In the genomic region with DNA sequence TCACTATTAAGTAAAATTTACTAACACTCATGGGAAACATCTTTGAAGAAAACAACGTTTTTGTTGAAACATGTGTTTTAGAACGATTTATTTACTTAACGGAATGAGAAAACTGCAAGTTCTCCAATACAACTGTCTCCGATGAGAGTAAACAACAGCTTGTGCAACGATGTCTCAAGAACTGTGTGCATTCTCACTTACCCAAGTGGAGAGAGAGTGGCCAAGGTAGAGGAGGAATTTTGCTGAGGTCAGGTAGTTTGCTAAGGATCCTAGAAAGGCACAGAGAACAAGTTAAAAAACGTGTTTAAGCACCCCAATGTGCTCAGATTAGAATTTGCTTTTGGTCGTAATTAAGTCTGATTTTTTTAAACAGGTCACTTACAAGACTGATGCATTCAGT, we compare ENCODE assay signal across 11 mouse cellular contexts. TPM values are rescaled to one million over a fixed set of nuclear protein-coding genes. Genes with fewer than 3 reads are reported as not detected.
DNase-seq lines count a peak whose midpoint lies in the region; ATAC-seq and TF ChIP-seq lines count a peak whose summit lies in the region.
"Had no signal": no experiment of that assay in that cellular context is flagged by ENCODE, and none has a peak within 500 bp of the region (broad histone marks: within the 10 kb centered on the region; RNA-seq: fewer than 3 reads in every experiment).

No protein-coding gene starts in this region.

- intact Hi-C loops in left cerebral cortex, adult 2 months (cut with DNase I): no loop called here
- intact Hi-C loops in left cerebral cortex, postnatal 14 days (cut with DNase I): no loop called here

- peak overlapping the region; percentile 87 for H3K4me2 ChIP-seq in intestine, embryonic 15.5 days (replicated peaks)
- peak overlapping the region; percentile 71; the same call in 1 of the 2 replicates for H3K4me2 ChIP-seq in midbrain, embryonic 15.5 days

- H3K9ac ChIP-seq in intestine, embryonic 15.5 days: no peak overlapping the region; the same call in 1 of the 2 replicates
- H3K9ac ChIP-seq in midbrain, embryonic 15.5 days: no peak overlapping the region

- no peak for ATAC-seq in erythroblast, adult 5-6 weeks (replicated peaks; ENCODE audit: low FRiP score, poor library complexity, severe bottlenecking)
- ATAC-seq in intestine, embryonic 15.5 days: no peak
- ATAC-seq in midbrain, embryonic 15.5 days (replicated peaks): no peak
- ATAC-seq: activated CD4-positive, CD25-positive, alpha-beta regulatory T cell, adult 4 months had no signal

- H3K4me1 ChIP-seq in erythroblast, embryonic 14.5 days (ENCODE audit: control insufficient read depth): peaks cover 42% of the 10 kb centered on the region
- H3K4me1 ChIP-seq in intestine, embryonic 15.5 days (replicated peaks): 0 out of 2 replicates have a peak, but pooled peaks cover 8% of the 10 kb centered on the region
- peaks cover 3% of the 10 kb centered on the region; the same call in 1 of the 2 replicates for H3K4me1 ChIP-seq in midbrain, embryonic 15.5 days

- H3K27ac ChIP-seq in left cerebral cortex, adult 2 months: peak overlapping the region; percentile 16; the same call in 1 of the 2 replicates
- H3K27ac ChIP-seq in intestine, embryonic 15.5 days: no peak overlapping the region
- no peak overlapping the region for H3K27ac ChIP-seq in midbrain, embryonic 15.5 days

- no peaks in the 10 kb centered on the region for H3K9me3 ChIP-seq in erythroblast, embryonic 14.5 days (ENCODE audit: control insufficient read depth, low read length)
- no peaks in the 10 kb centered on the region for H3K9me3 ChIP-seq in intestine, embryonic 15.5 days
- H3K9me3 ChIP-seq in midbrain, embryonic 15.5 days: no peaks in the 10 kb centered on the region

- peaks cover 49% of the 10 kb centered on the region for H3K36me3 ChIP-seq in erythroblast, embryonic 14.5 days (ENCODE audit: control insufficient read depth)
- H3K36me3 ChIP-seq in intestine, embryonic 15.5 days: no peaks in the 10 kb centered on the region
- no peaks in the 10 kb centered on the region for H3K36me3 ChIP-seq in midbrain, embryonic 15.5 days (replicated peaks)

- DNase-seq in left cerebral cortex, adult 2 months (ENCODE audit: extremely low spot score in 1 of 2, low spot score in 2 of 2): no peak
- no peak for DNase-seq in left cerebral cortex, postnatal 14 days (ENCODE audit: low spot score in 2 of 2)
- no peak for DNase-seq in cerebellum, adult 9-10 months
- no peak for DNase-seq in ovary, adult 18-20 months (ENCODE audit: low spot score)
- DNase-seq: kidney, adult 8-10 months had no signal

- TF ChIP-seq CTCF in left cerebral cortex, adult 2 months (IDR thresholded peaks at IDR 0.05): no peak

- H3K4me3 ChIP-seq in erythroblast, embryonic 14.5 days (replicated peaks): peak overlapping the region; percentile 84
- peak overlapping the region; percentile 69 for H3K4me3 ChIP-seq in left cerebral cortex, adult 2 months
- H3K4me3 ChIP-seq in intestine, embryonic 15.5 days (replicated peaks): peak overlapping the region; percentile 61
- H3K4me3 ChIP-seq in midbrain, embryonic 15.5 days: no peak overlapping the region

- H3K27me3 ChIP-seq in erythroblast, embryonic 14.5 days (ENCODE audit: control insufficient read depth): no peaks in the 10 kb centered on the region
- no peaks in the 10 kb centered on the region for H3K27me3 ChIP-seq in intestine, embryonic 15.5 days (replicated peaks)
- peaks cover 7% of the 10 kb centered on the region for H3K27me3 ChIP-seq in midbrain, embryonic 15.5 days (replicated peaks)

- 26% methylated on average over 7 of the region's 7 CpGs for WGBS in intestine, embryonic 15.5 days
- 75% methylated on average over 7 of the region's 7 CpGs for WGBS in midbrain, embryonic 15.5 days

RNA-seq across cellular contexts. Expression of a gene that starts 1.8 kb away (rescaled TPM):
- 0.36 and 0.51 TPM in 2 replicates for polyA plus RNA-seq in erythroblast, embryonic 14.5 days (2012)
- 91.3 and 128 TPM in 2 replicates for total RNA-seq in erythroblast, adult 5-6 weeks (2015; ENCODE audit: low replicate concordance)
- 101 and 135 TPM in 2 replicates for total RNA-seq in erythroblast, adult 5-6 weeks (2017; ENCODE audit: low replicate concordance)
- 1 to 10 TPM; 7.0 to 9.8 TPM for total RNA-seq in left cerebral cortex, adult 2 months (2021)
- 10 to 100 TPM; 17.8 to 19.2 TPM for total RNA-seq in left cerebral cortex, postnatal 14 days (2021)
- polyA plus RNA-seq in intestine, embryonic 15.5 days (2015; fragmentation: Nextera tagmentation; extraction: Ambion mirVana): 143 and 151 TPM in 2 replicates
- 38.2 and 38.6 TPM in 2 replicates for polyA plus RNA-seq in midbrain, embryonic 15.5 days (2015; fragmentation: Nextera tagmentation; extraction: Ambion mirVana)

RNA-seq across cellular contexts. Expression of a gene that starts 34.4 kb away (rescaled TPM):
- polyA plus RNA-seq in erythroblast, embryonic 14.5 days (2012): not detected in 2 replicates
- not detected in 2 replicates for total RNA-seq in erythroblast, adult 5-6 weeks (2015; ENCODE audit: low replicate concordance)
- not detected in 2 replicates for total RNA-seq in erythroblast, adult 5-6 weeks (2017; ENCODE audit: low replicate concordance)
- total RNA-seq in left cerebral cortex, adult 2 months (2021): not detected
- not detected for total RNA-seq in left cerebral cortex, postnatal 14 days (2021)
- polyA plus RNA-seq in intestine, embryonic 15.5 days (2015; fragmentation: Nextera tagmentation; extraction: Ambion mirVana): not detected in 2 replicates
- not detected in 2 replicates for polyA plus RNA-seq in midbrain, embryonic 15.5 days (2015; fragmentation: Nextera tagmentation; extraction: Ambion mirVana)
- polyA plus RNA-seq: activated CD4-positive, CD25-positive, alpha-beta regulatory T cell, adult 4 months; embryonic facial prominence, embryonic 11.5 days had no signal

Comparison
In these comparisons a context has a peak if more than half of its experiments do, and no peak if none do; other contexts are left out.
1. RNA of a gene that starts 1.8 kb away (total RNA-seq): 91.3 to 135 TPM in erythroblast, adult 5-6 weeks; 17.8 to 19.2 TPM in left cerebral cortex, postnatal 14 days and 7.0 to 9.8 TPM in left cerebral cortex, adult 2 months; every median in the first group is over 4 times any median in the second.